Mouse (Mus musculus): ENCODE results near the gene Rassf2.

Gene Rassf2

DNA sequence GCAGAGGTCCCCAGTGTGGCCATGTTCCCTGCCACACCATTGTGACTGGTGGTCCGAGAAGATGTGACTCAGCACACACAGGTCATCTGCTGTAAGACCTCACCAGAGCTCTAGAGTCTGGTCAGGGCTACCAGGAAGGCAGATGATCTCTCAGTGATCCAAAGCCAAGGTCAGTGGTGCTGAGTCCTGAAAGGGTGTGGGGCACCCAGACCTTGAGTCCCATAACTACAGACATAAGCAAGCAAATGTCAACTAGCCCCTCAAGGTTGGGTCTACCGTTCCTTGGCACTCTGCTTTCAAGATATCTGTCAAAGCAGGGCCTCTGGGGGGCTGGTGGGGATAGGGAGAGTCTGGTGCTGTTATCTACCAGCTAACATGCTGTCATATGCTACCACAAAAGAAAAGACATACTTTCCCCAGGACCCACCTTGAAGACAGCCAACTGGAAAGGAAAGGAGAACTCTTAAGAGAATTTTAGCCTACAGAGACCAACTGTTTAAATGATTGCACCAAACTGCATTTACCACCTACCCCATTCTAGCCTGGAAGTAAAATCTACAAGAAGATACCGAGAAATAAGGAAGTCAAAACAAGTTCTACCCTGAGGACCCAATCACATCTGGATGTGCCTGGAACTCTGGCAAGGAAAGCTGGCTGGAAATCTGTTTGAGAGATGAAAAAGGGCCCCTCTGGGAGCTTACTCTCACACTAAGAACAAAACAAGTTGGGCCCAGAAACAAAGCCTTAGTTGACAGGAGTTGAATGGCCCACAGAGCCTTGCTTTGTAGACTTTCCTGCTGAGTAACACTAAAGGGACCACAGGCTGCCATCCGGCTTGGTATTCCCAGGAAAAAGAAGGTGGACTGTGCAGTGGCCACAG lies 4.8 kb upstream of the Rassf2 start:
- no peak for DNase-seq (ENCODE audit: low read depth, low spot score)

DNA sequence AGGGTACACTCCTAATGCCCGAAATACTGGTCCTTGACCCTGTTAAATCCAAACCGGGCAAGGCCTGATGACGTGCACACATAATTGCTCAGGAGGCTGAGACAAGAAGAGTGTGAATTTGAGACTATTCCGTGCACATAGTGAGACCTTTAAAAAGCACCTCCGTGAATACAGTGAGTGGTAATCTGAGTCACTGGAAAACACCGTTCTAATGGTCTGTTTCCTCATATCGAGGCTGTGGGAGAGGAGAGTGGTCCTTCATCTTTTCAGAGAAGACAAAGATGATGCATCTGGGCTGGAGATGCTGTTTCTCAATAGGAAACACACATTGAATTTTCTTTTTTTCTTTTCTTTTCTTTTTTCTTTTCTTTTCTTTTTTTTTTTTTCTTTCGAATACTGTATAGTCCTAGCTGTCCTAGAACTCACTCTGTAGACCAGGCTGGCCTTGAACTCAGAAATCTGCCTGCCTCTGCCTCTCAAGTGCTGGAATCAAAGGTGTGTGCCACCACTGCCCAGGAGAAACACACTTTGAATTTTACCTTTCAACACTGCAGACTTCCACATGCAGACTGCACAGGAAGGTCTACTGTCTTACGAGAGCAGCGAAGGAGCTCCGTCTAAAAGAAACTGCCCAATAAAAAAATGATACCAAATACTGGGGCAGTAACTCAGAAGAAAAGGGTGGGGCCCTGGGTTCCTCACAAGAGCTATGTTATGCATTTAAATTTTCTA lies 1.5 kb upstream of the Rassf2 start:
- DNase-seq (ENCODE audit: low read depth, low spot score) = no peak

DNA sequence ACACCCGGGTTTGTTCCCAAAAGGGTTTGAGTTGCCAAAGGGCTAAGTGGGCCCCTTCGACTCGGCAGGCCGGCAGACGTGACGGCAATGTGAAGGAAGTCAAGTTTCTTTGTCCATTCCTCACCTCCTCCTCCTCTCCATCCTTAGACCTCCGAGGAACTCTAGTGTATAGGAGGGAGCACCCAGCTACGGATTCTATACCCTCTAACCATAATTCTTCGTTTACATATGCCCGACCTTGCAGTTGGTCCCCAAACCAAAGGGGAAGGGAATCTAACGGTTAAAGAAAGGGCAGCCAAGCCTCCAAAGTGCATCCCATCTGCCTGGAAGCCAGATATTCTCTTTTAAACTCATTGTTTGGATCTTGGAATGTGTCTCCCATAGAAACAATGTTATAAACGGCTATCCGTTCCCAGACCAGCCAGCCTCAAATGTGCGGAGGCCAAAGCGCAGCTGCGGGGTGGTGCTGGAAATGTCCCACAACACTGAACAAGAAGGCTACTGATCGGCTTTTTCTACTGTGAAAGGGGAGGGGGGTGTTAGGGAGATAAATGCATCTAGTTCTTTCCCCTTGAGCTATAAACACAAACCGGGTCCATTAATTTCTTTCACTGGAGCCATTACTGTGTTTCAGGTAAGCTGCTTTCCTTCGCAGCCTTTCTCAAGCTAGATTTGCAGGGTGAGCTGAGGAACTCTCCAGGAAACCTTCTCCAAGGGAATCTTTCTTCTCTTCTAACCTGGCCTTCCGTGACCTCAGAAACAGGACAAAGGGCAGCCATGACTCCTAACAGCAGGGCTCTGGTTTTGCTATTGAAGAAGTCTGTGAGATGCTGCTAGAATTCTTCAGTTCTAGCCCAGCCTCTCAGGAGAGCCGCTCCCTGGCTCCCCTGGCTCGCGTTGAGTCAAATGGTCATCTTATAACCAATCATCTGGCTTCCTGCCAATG lies 633 bp upstream of the Rassf2 start:
- no peak for DNase-seq (ENCODE audit: low read depth, low spot score)

DNA sequence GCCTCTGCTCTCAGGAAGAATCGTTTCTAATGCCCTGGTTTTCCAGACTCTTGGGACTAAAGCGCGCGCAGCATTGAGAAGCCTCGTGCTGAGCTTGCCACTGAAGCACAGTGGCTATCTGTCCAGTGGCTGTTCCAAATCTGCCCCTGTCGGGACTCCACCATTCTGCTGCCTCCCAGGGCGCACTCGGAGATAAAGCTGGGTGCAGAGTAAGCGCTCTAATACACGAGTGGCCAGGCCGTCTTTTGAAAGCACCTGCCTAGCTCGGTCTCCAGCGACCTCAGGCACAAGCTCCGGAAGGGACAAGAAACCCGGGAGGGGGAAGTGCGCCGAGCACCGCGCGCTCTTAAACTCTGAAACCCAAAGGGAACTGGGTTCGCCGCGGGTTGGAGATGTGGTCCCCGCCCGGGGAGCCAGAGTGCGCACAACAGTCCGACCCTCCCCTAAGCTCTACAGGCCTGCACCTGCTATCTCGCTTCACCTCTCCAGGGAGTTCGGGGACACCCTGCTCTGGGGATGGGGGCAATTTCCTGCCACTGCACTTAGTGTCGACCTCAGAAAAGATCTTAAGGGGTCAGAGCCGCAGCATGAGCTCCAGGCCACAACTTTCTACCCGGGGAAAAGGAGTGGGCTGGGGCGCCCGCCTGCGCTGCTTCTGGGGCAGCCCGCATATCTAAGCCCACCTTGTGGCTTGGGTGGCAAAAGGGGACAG lies 1.0 kb downstream of the Rassf2 start:
- DNase-seq (ENCODE audit: low read depth, low spot score) = peak; percentile 70

DNA sequence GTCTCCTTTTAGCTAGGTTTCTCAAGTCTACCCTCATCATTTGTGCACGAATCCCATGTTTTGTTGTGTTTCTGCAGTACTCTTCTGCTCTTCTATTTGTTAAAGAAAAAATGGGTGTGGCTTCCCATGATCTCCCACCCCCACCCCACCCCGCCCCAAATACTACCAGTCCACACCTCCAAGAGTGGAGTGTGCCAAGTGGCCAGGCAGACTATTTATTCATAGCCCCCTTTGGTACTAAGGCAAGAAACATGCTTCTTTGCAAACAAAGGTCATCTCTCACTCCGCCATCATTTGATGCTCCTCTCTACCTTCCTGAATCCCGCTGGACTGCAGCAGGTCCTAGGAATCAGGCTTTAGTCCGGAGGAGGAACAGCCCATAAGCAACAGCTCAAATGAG lies 2.0 kb downstream of the Rassf2 start:
- DNase-seq (ENCODE audit: low read depth, low spot score) = peak; percentile 28

DNA sequence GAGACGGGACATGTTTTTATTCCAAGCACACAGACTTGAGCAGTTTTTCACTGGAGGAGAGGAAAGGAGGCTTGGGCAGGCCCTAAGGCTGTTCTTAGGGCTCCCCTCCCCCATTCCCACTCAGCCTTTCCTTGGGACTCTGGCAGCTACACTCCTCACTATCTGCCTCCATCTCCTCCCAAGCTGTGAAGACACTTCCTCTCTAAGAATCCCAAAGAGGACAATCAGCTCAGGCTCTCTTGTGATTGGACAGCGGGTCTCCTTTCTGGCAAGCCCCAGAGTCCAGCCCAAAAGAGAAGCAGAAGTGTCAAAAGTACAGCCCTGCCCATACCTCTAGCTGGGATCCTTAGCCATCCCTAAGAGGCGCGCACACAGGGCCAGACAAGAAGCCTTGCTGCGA lies 2.7 kb downstream of the Rassf2 start:
- DNase-seq (ENCODE audit: low read depth, low spot score) = peak; percentile 28

DNA sequence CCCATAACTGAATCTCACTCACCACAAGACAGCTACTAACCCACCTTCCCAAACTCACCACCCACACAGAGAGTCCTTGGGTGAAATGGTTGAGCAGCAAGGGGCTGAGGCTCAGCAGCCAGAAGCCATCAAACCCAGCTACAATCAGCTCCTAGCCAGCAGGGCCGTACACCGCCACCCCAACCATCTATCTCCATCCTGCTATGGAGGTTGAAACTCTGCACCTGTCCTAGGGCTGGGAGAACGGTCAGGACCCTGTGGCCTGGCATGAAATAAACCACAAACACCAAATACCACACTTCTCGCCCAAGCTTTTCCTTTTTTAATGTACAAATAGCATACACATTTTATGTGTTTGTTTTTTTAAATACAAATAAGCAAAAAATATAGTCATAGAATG lies 6.0 kb downstream of the Rassf2 start:
- DNase-seq (ENCODE audit: low read depth, low spot score) = no peak

DNA sequence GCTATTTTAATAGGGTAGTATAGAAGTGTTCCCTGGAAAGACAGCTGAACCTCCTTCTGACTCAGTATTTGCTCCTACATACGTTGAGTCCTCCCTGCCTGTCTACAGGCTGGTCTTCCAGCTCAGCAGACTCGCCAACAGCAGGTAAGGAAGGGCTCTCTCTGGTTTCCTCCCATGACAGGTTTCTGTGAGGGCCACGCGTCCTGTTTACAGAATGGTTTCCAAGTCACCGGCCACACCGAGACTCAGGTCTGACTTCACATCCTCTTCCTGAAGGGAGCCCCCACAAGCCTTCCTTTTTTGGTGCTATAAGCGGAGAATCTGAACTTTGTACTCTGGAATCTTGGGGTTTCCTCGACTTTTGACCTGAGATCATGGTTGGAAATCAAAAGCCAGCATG lies 7.4 kb downstream of the Rassf2 start:
- no peak for DNase-seq (ENCODE audit: low read depth, low spot score)

DNA sequence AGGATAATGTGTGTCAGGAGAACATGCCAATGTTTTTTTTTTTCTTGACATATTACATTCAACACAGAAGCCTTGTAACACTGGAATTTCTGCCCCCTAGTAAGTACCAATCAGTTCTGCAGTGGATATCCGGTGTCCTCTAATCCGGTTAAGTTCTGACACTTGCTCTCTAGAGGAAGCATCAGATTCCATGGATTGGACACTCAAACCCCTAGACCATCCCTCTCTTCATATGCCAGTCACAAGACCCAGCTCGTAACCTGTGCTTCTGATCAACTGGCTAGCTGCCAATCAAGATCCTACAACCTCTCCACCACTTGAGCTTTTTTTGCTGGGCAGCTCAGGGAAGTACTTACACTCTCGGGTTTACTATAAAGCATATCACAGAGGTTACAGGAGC lies 8.4 kb downstream of the Rassf2 start:
- no peak for DNase-seq (ENCODE audit: low read depth, low spot score)

DNA sequence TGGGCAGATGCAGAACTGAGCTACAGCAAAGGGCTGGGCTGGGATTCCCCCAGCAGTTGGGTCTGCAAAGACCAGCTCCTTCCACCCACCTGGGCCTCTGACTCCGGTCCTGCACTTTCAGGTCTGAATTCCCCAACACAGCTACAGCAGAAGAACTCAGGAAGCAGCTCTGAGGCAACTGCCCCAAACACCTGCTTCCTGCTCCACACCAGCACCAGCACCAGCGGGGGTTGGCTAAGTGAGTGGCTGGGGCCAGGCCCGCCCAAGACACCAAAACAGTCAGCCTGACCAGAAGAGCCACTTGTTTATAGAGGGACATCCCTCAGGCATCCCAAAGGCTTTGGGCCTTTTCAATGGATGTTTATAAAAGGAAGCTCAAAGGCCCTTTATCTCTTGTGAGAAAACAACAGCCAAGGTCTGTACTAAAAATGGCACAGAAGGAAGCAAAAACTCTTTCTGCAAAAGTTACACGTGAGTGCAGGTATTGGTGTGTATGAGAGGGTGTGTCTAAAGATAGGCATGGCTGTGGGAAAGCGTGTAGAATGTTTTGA lies 9.0 kb downstream of the Rassf2 start:
- DNase-seq (ENCODE audit: low read depth, low spot score) = no peak

DNA sequence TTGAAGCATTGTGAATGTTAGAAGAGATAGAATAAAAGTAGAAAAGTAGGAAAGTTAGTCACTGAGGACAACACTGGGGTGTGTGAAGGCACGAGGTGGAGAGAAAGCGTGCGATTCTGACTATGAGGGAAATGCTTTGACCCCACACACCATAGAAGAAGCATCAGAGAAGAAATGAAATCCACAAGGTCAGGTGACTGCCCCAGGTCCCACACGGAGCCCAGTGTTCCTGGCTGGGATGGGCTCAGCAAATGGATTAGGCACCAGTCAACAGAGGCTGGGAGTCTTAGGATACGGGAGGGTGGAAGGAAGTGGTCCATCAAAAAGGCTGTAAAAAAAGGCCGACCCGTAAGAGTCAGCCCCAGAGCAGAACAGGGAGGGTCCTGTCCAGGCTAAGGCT lies 9.6 kb downstream of the Rassf2 start:
- no peak for DNase-seq (ENCODE audit: low read depth, low spot score)

DNA sequence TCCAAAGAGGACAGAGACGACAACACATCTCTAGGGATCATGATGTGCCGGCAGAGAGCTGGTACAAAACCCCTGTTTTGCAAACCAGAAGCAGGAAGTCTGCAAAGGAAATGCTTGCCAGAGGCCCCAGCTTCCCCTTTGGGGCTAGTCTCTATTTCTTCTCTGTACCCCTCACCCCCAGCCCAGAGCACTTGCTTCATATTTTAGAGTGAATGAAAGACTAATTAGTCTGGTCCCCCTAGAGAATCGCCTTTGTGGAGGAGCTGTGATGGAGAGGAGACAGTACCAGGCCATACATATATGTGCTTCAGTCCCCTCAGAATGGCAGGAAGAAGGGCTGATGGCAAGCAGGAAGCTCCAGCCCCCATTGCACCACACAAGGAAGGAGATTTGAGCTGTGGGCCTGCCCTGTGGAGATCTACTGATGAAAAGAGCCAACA lies 10.7 kb downstream of the Rassf2 start:
- no peak for DNase-seq (ENCODE audit: low read depth, low spot score)

DNA sequence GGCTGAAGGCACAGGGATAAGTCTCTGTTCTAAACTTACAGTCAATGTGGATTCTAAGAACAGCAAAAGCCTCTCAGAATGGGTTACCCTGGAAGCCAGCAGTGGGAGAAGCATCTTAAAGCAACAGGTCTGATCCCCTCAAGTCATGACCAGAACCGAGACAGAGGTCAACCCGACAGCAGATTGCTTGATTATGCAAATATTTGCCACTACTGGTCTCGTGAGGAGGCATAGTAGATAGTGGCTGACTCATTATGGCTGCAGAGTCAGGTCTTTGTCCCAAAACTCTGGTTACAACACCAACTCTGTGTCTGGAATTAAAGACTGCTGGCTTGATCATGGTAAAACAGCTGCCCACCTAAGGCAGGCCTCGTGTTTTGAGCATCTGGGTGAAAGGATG lies 11.9 kb downstream of the Rassf2 start:
- DNase-seq (ENCODE audit: low read depth, low spot score) = no peak

DNA sequence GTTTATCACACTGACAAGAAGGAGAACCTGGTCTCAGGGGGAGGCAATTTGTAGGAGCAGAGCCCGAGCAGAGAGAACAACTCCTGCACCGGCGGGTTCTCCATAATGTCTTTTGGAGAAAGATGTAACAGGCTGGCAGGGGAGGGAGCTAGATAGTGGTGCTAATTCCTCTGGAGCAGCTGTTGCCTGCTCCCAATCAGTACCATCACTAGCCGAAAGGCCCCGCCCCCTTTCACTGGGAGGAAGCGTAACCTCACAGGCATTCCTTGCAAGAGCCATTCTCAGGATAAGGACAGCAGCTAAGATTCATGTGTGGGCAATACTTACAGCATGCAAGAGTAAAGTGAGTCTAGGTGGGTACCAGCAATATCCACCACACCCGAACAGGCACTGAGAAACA lies 12.4 kb downstream of the Rassf2 start:
- DNase-seq (ENCODE audit: low read depth, low spot score) = peak; percentile 81

DNA sequence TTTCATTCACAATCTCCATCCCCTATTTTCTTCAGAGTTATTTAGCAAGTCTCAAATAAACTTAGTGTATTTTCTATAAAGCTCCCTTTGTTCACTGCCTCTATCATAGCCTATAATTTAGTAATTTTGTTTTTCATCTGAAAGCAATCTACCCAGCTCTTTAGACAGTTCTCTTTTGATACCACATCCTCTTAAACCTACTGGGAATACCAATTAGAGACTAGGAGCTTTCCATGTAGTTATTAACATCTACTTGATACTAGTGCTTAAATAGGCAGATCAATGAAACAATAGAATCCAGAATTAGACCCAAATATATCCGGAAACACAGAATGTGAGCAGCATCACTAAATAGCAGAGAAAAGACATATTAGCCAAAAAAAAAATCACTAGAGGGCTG lies 14.0 kb downstream of the Rassf2 start:
- no peak for DNase-seq (ENCODE audit: low read depth, low spot score)

DNA sequence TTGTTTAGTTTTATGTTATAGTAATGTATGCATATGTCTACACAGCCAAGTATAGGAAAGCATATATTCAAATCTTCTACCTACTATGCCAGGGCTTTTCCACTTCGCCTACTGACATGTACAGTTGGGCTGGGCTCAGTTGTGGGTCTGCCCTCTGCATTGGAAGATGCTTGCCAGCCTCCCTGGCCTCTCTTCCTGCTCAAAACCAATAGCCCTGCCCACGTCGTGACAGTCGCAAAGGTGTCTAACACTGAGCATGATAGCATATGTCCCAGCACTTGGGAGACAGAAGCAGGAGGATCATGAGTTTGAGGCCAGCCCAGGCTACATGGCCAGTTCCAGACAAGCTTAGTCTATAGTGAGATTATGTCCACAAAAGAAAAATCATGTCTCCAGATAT lies 16.9 kb downstream of the Rassf2 start:
- no peak for DNase-seq (ENCODE audit: low read depth, low spot score)

DNA sequence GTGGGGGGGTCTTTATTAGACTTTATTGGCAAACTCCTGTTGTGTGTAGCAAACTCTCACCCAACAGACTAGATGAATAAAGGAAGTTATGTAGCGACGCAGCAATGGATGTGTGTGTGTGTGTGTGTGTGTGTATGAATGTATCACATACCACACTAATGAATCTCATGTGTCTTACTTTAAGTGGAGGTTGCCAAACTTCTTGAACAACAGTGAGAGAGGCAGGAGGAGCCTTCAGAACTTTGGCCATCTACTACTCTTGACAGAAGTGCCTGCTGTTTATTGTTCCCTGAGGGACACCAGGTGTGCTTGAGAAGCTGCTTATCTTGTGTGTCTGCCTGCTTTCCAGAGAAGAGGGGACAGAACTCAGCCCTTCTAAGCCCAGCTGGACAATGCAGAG lies 19.3 kb downstream of the Rassf2 start:
- DNase-seq (ENCODE audit: low read depth, low spot score) = no peak

DNA sequence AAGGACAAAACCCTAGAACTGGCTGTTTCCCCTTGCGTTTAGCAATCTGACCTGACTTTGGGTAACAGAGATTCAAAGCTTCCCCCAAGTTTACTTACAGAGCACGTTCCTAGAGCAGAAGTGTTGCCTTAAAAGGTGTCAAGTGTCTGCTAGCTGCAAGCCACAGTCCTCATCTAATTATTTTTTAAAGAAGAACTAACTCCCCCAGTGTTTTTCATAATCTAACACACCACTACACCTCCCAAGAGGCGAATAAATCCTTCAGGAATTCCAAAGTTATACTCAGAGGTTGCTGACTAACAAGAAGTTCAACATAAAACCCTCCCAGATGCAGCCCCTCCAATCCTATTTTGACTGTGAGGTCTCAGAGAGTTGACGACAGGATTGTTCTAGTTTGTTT lies 21.9 kb downstream of the Rassf2 start:
- no peak for DNase-seq (ENCODE audit: low read depth, low spot score)

DNA sequence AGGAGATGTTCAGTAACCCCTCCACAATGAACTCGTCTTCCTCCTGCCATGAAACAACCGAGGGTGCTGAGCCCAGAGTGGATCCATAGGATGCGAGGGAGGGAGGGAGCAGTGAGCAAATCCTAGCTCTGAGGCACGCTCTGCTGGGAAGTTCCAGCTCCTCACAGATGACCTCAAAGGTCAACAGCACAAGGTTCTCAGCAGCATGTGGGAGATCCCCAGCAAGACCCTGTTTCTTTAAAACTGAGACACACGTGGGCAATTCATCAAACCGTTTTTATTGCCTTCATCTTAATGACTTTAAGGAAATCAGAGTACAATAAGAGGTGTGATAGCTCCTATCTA lies 22.6 kb downstream of the Rassf2 start:
- no peak for DNase-seq (ENCODE audit: low read depth, low spot score)

DNA sequence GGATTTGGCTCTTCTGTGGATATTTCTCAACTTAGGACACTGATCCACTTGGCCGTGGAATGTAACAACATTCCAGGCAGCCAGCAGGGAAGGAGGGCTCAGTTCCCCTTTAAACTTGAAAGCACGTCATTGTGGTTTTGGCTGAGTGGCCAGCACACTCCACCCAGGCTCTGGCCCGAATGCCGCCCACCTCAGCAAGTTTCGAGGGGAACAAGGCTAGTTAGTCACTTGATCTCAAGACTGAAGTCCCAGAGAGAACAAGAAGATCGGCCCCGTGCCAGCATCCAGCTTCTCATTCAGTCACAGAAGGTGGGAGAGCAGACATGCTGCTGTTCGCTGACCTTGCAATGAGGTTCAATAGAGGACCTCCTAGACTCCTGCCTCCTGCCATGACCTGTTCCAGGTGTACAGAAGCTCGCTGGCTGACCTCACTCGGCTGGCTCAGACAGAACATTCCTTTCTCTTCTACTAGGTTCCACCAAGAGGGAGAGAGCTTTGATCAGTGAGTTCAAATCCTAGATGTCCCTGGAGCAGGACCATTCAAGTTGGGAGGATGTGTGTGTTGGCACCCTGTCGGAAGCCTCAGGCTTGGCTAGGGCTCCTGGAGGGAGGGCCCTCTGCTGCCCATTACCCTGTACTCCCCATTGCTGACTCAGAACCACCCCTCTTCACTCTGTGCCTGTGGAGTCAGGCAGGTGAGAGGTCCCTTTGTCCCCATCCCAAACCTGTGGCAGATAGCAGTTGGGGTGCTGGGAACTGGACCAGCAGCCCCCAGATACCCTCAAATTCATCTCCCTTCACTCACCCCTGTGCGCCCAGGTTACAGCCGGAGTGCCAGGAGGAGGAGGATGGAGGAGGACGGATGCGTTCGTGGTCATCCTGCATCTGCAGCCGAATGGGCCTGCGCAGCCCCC lies 23.2 kb downstream of the Rassf2 start:
- DNase-seq (ENCODE audit: low read depth, low spot score) = no peak

Data from ZHBTc4 (cell line).